Mouse (Mus musculus) liver, embryonic 14.5 days (tissue): ENCODE measurements around the gene Snx18.

ENCODE experiments used
- CTCF ChIP-seq: IDR thresholded peaks from 2 replicates; pipeline ENCODE4 v1.5.1; 2016; ENCODE audit warnings: antibody characterized with exemption, low read depth, control low read depth
- EP300 ChIP-seq: IDR thresholded peaks from 2 replicates; pipeline ENCODE4 v1.6.1; 2016; ENCODE audit warnings: antibody characterized with exemption, low read depth

DNA sequence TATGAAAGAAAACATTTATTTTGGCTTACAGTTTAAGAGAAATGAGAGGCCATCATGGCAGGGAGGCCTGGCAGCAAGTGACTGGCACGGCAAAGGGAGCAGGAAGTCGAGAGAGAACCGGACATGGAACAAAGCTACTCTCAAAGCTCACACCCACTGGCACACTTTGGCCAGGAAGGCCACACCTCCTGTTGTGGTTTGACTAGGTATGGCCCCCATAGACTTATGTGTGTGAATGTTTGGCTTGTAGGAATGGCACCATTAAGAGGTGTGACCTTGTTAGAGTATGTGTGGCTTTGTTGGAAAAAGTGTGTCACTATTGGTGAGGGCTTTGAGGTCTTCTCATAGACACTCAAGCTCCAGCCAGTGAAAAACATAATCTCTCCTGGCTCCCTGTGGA lies 69.3 kb downstream of the Snx18 start:
- TF ChIP-seq CTCF (no peak), EP300 (no peak)
